Mouse (Mus musculus) liver, embryonic 14.5 days (tissue): ENCODE data around the gene Dll3.

Source experiments
- CTCF ChIP-seq: IDR thresholded peaks from 2 replicates; pipeline ENCODE4 v1.5.1; 2016; ENCODE audit warnings: antibody characterized with exemption, low read depth, control low read depth
- EP300 ChIP-seq: IDR thresholded peaks from 2 replicates; pipeline ENCODE4 v1.6.1; 2016; ENCODE audit warnings: antibody characterized with exemption, low read depth

GRCm38 (mm10) chr7:28269355-28269754 lies 32.7 kb downstream of the Dll3 start:
- TF ChIP-seq CTCF (peak; percentile 49), EP300 (no peak)
